Mouse (Mus musculus): ENCODE measurements around the gene Aplp2. TPM values are rescaled to one million over a fixed set of nuclear protein-coding genes. Genes with fewer than 3 reads are reported as not detected.
A peak's percentile ranks its signal among the peaks of the same experiment; 100 is the strongest.

Gene Aplp2
- polyA plus RNA-seq, 1 experiment from 2014 or later, result 178 TPM

DNA sequence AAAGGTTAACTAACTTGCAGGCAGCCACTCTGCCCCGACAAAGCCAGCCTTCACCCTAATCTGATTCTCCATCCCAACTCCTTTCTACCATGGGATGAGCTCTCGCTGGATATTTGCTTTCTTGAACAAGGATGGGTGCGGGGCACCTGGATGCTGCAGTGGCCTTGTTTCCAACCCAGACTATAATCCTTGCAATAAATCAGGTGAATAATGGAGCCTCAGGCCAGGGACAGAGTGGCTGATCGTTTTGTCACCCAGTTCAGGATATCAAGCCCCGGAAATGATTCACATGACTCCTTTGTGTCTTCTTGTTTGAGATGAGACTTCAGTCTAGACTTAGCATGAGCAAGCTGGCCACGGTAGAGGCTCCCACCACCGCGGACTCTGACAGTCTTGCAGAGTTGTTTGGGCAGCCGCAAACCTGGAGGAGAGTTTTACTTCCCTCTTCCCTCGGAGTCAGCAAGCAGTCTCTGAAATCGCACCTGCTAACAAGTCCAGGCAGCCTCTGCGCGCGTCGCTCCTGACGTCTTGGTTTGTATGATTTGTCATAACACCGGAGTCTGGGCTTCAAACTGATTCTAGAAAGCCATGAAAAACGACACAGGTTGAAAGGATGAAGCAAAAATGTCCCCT is 31.8 kb upstream of the Aplp2 start:
- Histone ChIP-seq H3K4me3 (ENCODE audit: low read depth, low read length) (no peak overlapping the region), H3K9ac (replicated peaks) (no peak overlapping the region), H3K36me3 (replicated peaks; ENCODE audit: insufficient read depth, low read length) (no peaks in the 10 kb centered on the region), H3K4me2 (ENCODE audit: low read depth, low read length) (no peak overlapping the region), H3K27me3 (ENCODE audit: insufficient read depth, low read length) (no peaks in the 10 kb centered on the region), H3K4me1 (ENCODE audit: insufficient read depth) (no peaks in the 10 kb centered on the region), H3K9me3 (ENCODE audit: low read length) (no peaks in the 10 kb centered on the region), H3K27ac (ENCODE audit: low read depth) (no peak overlapping the region)
- DNase-seq (no peak), ATAC-seq (no peak)
- WGBS (ENCODE audit: insufficient replicate concordance), result 57% methylated on average over 18 of the region's 18 CpGs
- no peak for TF ChIP-seq EP300 (IDR thresholded peaks at IDR 0.05; ENCODE audit: low read depth)
- TF ChIP-seq CTCF (IDR thresholded peaks at IDR 0.05; ENCODE audit: low read depth), result no peak

- H3K4me1 ChIP-seq (ENCODE audit: insufficient read depth), result no peaks in the 10 kb centered on the region
- H3K9me3 ChIP-seq (ENCODE audit: low read length), result no peaks in the 10 kb centered on the region
- no peak overlapping the region for H3K4me2 ChIP-seq (ENCODE audit: low read depth, low read length)
- no peak for TF ChIP-seq EP300 (IDR thresholded peaks at IDR 0.05; ENCODE audit: low read depth)
- no peak for TF ChIP-seq CTCF (IDR thresholded peaks at IDR 0.05; ENCODE audit: low read depth)
- H3K36me3 ChIP-seq (replicated peaks; ENCODE audit: insufficient read depth, low read length), result no peaks in the 10 kb centered on the region
- no peak overlapping the region for H3K27ac ChIP-seq (ENCODE audit: low read depth)
- DNase-seq (no peak), ATAC-seq (0 out of 2 replicates have a peak, but pooled peaks have one; percentile 19)
- no peak overlapping the region for H3K9ac ChIP-seq (replicated peaks)
- 77% methylated on average over 7 of the region's 7 CpGs for WGBS (ENCODE audit: insufficient replicate concordance)
- no peak overlapping the region for H3K4me3 ChIP-seq (ENCODE audit: low read depth, low read length)
- H3K27me3 ChIP-seq (ENCODE audit: insufficient read depth, low read length), result no peaks in the 10 kb centered on the region
Measured at GRCm38 (mm10) chr9:31241208-31241699, 29.6 kb upstream of the Aplp2 start.

DNA sequence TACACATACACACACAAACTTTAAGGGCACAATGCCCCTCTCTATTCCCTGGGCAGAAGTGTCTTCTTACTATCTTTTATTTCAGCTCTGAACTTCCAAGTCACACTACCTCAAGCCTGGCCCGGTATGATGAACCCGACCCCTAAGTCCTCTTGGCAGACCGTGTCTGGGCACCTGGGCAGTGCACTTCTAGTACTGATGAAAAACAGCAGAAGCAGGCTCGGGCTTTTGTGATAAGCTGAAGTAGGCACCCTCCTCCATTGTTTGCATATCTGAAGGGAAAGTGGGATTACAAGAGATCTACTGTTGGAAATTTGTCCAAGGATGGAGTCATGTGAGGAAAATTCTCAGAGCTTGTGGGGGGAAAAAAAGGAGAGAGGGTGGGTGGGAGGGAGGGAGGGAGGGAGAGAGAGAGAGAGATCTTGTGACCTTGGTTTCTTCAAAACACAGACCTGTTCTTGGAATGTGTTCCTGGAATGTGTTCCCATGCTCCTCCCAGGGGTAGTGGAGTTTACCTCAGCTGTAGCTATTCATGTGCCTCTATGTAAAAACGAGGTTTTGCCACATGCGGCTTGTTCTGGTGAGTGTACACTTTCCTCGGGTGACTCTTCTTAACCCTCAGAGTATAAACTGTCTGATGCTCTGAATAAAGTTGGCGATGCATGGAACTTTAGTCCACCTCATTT is 29.1 kb upstream of the Aplp2 start:
- H3K27ac ChIP-seq (ENCODE audit: low read depth), result no peak overlapping the region
- no peaks in the 10 kb centered on the region for H3K4me1 ChIP-seq (ENCODE audit: insufficient read depth)
- no peak overlapping the region for H3K4me3 ChIP-seq (ENCODE audit: low read depth, low read length)
- TF ChIP-seq EP300 (IDR thresholded peaks at IDR 0.05; ENCODE audit: low read depth), result no peak
- no peak for TF ChIP-seq CTCF (IDR thresholded peaks at IDR 0.05; ENCODE audit: low read depth)
- H3K9me3 ChIP-seq (ENCODE audit: low read length), result no peaks in the 10 kb centered on the region
- no peak overlapping the region for H3K4me2 ChIP-seq (ENCODE audit: low read depth, low read length)
- 83% methylated on average over 8 of the region's 8 CpGs for WGBS (ENCODE audit: insufficient replicate concordance)
- H3K27me3 ChIP-seq (ENCODE audit: insufficient read depth, low read length), result no peaks in the 10 kb centered on the region
- H3K9ac ChIP-seq (replicated peaks), result no peak overlapping the region
- DNase-seq (no peak), ATAC-seq (no peak)
- no peaks in the 10 kb centered on the region for H3K36me3 ChIP-seq (replicated peaks; ENCODE audit: insufficient read depth, low read length)

- Histone ChIP-seq H3K4me3 (ENCODE audit: low read depth, low read length) (no peak overlapping the region), H3K27ac (ENCODE audit: low read depth) (no peak overlapping the region), H3K9me3 (ENCODE audit: low read length) (no peaks in the 10 kb centered on the region), H3K4me2 (ENCODE audit: low read depth, low read length) (no peak overlapping the region), H3K9ac (replicated peaks) (no peak overlapping the region), H3K4me1 (ENCODE audit: insufficient read depth) (no peaks in the 10 kb centered on the region), H3K27me3 (ENCODE audit: insufficient read depth, low read length) (no peaks in the 10 kb centered on the region), H3K36me3 (replicated peaks; ENCODE audit: insufficient read depth, low read length) (no peaks in the 10 kb centered on the region)
- DNase-seq, result no peak
- ATAC-seq, result no peak
- TF ChIP-seq CTCF (IDR thresholded peaks at IDR 0.05; ENCODE audit: low read depth), result no peak
- TF ChIP-seq EP300 (IDR thresholded peaks at IDR 0.05; ENCODE audit: low read depth), result no peak
- WGBS (ENCODE audit: insufficient replicate concordance), result 88% methylated on average over 2 of the region's 2 CpGs
Measured at GRCm38 (mm10) chr9:31239551-31239950, 27.9 kb upstream of the Aplp2 start.

GRCm38 (mm10) chr9:31238526-31238925 is 26.9 kb upstream of the Aplp2 start:
- Histone ChIP-seq H3K27me3 (ENCODE audit: insufficient read depth, low read length) (no peaks in the 10 kb centered on the region), H3K9ac (replicated peaks) (no peak overlapping the region), H3K36me3 (replicated peaks; ENCODE audit: insufficient read depth, low read length) (no peaks in the 10 kb centered on the region), H3K4me1 (ENCODE audit: insufficient read depth) (no peaks in the 10 kb centered on the region), H3K4me3 (ENCODE audit: low read depth, low read length) (no peak overlapping the region), H3K4me2 (ENCODE audit: low read depth, low read length) (no peak overlapping the region), H3K9me3 (ENCODE audit: low read length) (no peaks in the 10 kb centered on the region), H3K27ac (ENCODE audit: low read depth) (no peak overlapping the region)
- 57% methylated on average over 2 of the region's 2 CpGs for WGBS (ENCODE audit: insufficient replicate concordance)
- ATAC-seq, result peak; percentile 59; the same call in 1 of the 2 replicates
- DNase-seq, result no peak
- TF ChIP-seq CTCF (IDR thresholded peaks at IDR 0.05; ENCODE audit: low read depth) (no peak), EP300 (IDR thresholded peaks at IDR 0.05; ENCODE audit: low read depth) (no peak)

- Histone ChIP-seq H3K27ac (ENCODE audit: low read depth) (no peak overlapping the region), H3K9me3 (ENCODE audit: low read length) (no peaks in the 10 kb centered on the region), H3K27me3 (ENCODE audit: insufficient read depth, low read length) (no peaks in the 10 kb centered on the region), H3K36me3 (replicated peaks; ENCODE audit: insufficient read depth, low read length) (no peaks in the 10 kb centered on the region), H3K4me3 (ENCODE audit: low read depth, low read length) (no peak overlapping the region), H3K4me2 (ENCODE audit: low read depth, low read length) (no peak overlapping the region), H3K9ac (replicated peaks) (no peak overlapping the region), H3K4me1 (ENCODE audit: insufficient read depth) (no peaks in the 10 kb centered on the region)
- TF ChIP-seq CTCF (IDR thresholded peaks at IDR 0.05; ENCODE audit: low read depth), result no peak
- no peak for TF ChIP-seq EP300 (IDR thresholded peaks at IDR 0.05; ENCODE audit: low read depth)
- WGBS (ENCODE audit: insufficient replicate concordance), result 76% methylated on average over 5 of the region's 5 CpGs
- DNase-seq (no peak), ATAC-seq (no peak)
Measured at GRCm38 (mm10) chr9:31236079-31236478, 24.5 kb upstream of the Aplp2 start.
